Mouse (Mus musculus) midbrain, embryonic 15.5 days (tissue): ENCODE results near the gene Esrrb. TPM values are rescaled to one million over a fixed set of nuclear protein-coding genes. Genes with fewer than 3 reads are reported as not detected.

Source experiments
- ATAC-seq: fragments of 200-750 bp; cut with Nextera tagmentation; replicated peaks from 2 replicates; pipeline ENCODE4 v1.8.0; 2017; ENCODE audit warnings: moderate TSS enrichment
- H3K27ac ChIP-seq: fragments of 300-500 bp; sonication (generic); 2 replicates; pipeline ENCODE4 v1.5.1; 2015; ENCODE audit warnings: mild to moderate bottlenecking, inconsistent platforms
- H3K27me3 ChIP-seq: fragments of 300-500 bp; sonication (generic); replicated peaks from 2 replicates; pipeline ENCODE4 v1.6.1; 2015; ENCODE audit warnings: inconsistent platforms
- H3K36me3 ChIP-seq: fragments of 300-500 bp; sonication (generic); replicated peaks from 2 replicates; pipeline ENCODE4 v1.6.1; 2015; ENCODE audit warnings: inconsistent platforms
- H3K4me1 ChIP-seq: fragments of 300-500 bp; sonication (generic); 2 replicates; pipeline ENCODE4 v1.6.1; 2015; ENCODE audit warnings: inconsistent platforms
- H3K4me2 ChIP-seq: fragments of 300-500 bp; sonication (generic); 2 replicates; pipeline ENCODE4 v1.6.1; 2015; ENCODE audit warnings: inconsistent platforms, mild to moderate bottlenecking, moderate library complexity
- H3K4me3 ChIP-seq: fragments of 300-500 bp; sonication (generic); 2 replicates; pipeline ENCODE4 v1.5.1; 2015; ENCODE audit warnings: mild to moderate bottlenecking, inconsistent platforms
- H3K9ac ChIP-seq: fragments of 300-500 bp; sonication (generic); 2 replicates; pipeline ENCODE4 v1.6.1; 2015; ENCODE audit warnings: mild to moderate bottlenecking, inconsistent platforms
- H3K9me3 ChIP-seq: fragments of 300-500 bp; sonication (generic); 2 replicates; pipeline ENCODE4 v1.6.1; 2016; ENCODE audit warnings: inconsistent platforms
- WGBS: fragments of 180-500 bp; shearing (Covaris S2); methylation state at CpG from one replicate; pipeline ENCODE4 v1.1.7; 2015; ENCODE audit warnings: mixed read lengths; 5-methylcytosine and 5-hydroxymethylcytosine counted together
- polyA plus RNA-seq: library from polyadenylated mRNA; unstranded; fragments of >200 nt; fragmentation: Nextera tagmentation; extraction: Ambion mirVana; gene quantifications from 2 replicates; pipeline ENCODE4 v1.2.1, GENCODE M21; 2015

Gene Esrrb
- polyA plus RNA-seq, 1 experiment from 2014 or later: 5.5 TPM

- WGBS: 79% methylated on average over 10 of the region's 10 CpGs
- Histone ChIP-seq H3K9me3 (no peaks in the 10 kb centered on the region), H3K27ac (no peak overlapping the region), H3K36me3 (no peaks in the 10 kb centered on the region), H3K4me2 (no peak overlapping the region), H3K27me3 (no peaks in the 10 kb centered on the region), H3K4me1 (peaks cover 5% of the 10 kb centered on the region), H3K4me3 (no peak overlapping the region), H3K9ac (no peak overlapping the region)
- no peak for ATAC-seq
Observed at GRCm38 (mm10) chr12:86507741-86508140, 146.8 kb downstream of the Esrrb start.

- no peak for ATAC-seq
- Histone ChIP-seq H3K4me2 (no peak overlapping the region), H3K36me3 (no peaks in the 10 kb centered on the region), H3K4me3 (no peak overlapping the region), H3K27ac (no peak overlapping the region), H3K9ac (no peak overlapping the region), H3K27me3 (no peaks in the 10 kb centered on the region), H3K9me3 (no peaks in the 10 kb centered on the region), H3K4me1 (peaks cover 5% of the 10 kb centered on the region)
- 73% methylated on average over 6 of the region's 6 CpGs for WGBS
Observed at GRCm38 (mm10) chr12:86508313-86508988, 147.5 kb downstream of the Esrrb start.

- no peak overlapping the region for H3K9ac ChIP-seq
- H3K4me2 ChIP-seq: no peak overlapping the region
- no peak overlapping the region for H3K27ac ChIP-seq
- ATAC-seq: 0 out of 2 replicates have a peak, but pooled peaks have one; percentile 20
- 43% methylated on average over 13 of the region's 13 CpGs for WGBS
- no peaks in the 10 kb centered on the region for H3K9me3 ChIP-seq
- H3K36me3 ChIP-seq: no peaks in the 10 kb centered on the region
- no peaks in the 10 kb centered on the region for H3K27me3 ChIP-seq
- H3K4me1 ChIP-seq: peaks cover 5% of the 10 kb centered on the region
- H3K4me3 ChIP-seq: no peak overlapping the region
Observed at GRCm38 (mm10) chr12:86509295-86510279, 148.7 kb downstream of the Esrrb start.

- no peak overlapping the region for H3K4me2 ChIP-seq
- no peak for ATAC-seq
- WGBS: 71% methylated on average over 3 of the region's 3 CpGs
Observed at GRCm38 (mm10) chr12:86512335-86512734, 151.4 kb downstream of the Esrrb start.

GRCm38 (mm10) chr12:86513596-86513995 lies 152.7 kb downstream of the Esrrb start:
- peaks cover 5% of the 10 kb centered on the region for H3K4me1 ChIP-seq
- H3K27ac ChIP-seq: no peak overlapping the region
- WGBS: 87% methylated on average over 4 of the region's 4 CpGs
- H3K9me3 ChIP-seq: no peaks in the 10 kb centered on the region
- H3K36me3 ChIP-seq: no peaks in the 10 kb centered on the region
- H3K4me3 ChIP-seq: no peak overlapping the region
- ATAC-seq: no peak
- H3K4me2 ChIP-seq: no peak overlapping the region
- H3K9ac ChIP-seq: no peak overlapping the region
- no peaks in the 10 kb centered on the region for H3K27me3 ChIP-seq

More at GRCm38 (mm10) chr12:86512335-86512734, 151.4 kb downstream of the Esrrb start:
- Histone ChIP-seq H3K9me3 (no peaks in the 10 kb centered on the region), H3K27me3 (no peaks in the 10 kb centered on the region), H3K9ac (no peak overlapping the region), H3K27ac (no peak overlapping the region), H3K4me1 (peaks cover 5% of the 10 kb centered on the region), H3K4me3 (no peak overlapping the region), H3K36me3 (no peaks in the 10 kb centered on the region)

GRCm38 (mm10) chr12:86516602-86517001 lies 155.7 kb downstream of the Esrrb start:
- no peak for ATAC-seq
- no peaks in the 10 kb centered on the region for H3K4me1 ChIP-seq
- no peaks in the 10 kb centered on the region for H3K36me3 ChIP-seq
- WGBS: 67% methylated on average over 5 of the region's 5 CpGs
- 0 out of 2 replicates have a peak, but pooled peaks cover 4% of the 10 kb centered on the region for H3K27me3 ChIP-seq
- no peak overlapping the region for H3K4me2 ChIP-seq
- no peak overlapping the region for H3K9ac ChIP-seq
- H3K4me3 ChIP-seq: no peak overlapping the region
- H3K27ac ChIP-seq: no peak overlapping the region
- H3K9me3 ChIP-seq: no peaks in the 10 kb centered on the region

- no peak for ATAC-seq
- 50% methylated on average over 6 of the region's 6 CpGs for WGBS
Observed at GRCm38 (mm10) chr12:86517721-86518120, 156.8 kb downstream of the Esrrb start.

GRCm38 (mm10) chr12:86518746-86519145 lies 157.8 kb downstream of the Esrrb start:
- no peaks in the 10 kb centered on the region for H3K4me1 ChIP-seq
- no peak overlapping the region for H3K27ac ChIP-seq
- H3K27me3 ChIP-seq: 0 out of 2 replicates have a peak, but pooled peaks cover 4% of the 10 kb centered on the region
- 28% methylated on average over 18 of the region's 18 CpGs for WGBS
- H3K4me2 ChIP-seq: 0 out of 2 replicates have a peak overlapping the region, but pooled peaks have one; percentile 15
- no peak overlapping the region for H3K4me3 ChIP-seq
- no peaks in the 10 kb centered on the region for H3K9me3 ChIP-seq
- no peak overlapping the region for H3K9ac ChIP-seq
- H3K36me3 ChIP-seq: no peaks in the 10 kb centered on the region
- no peak for ATAC-seq

More at GRCm38 (mm10) chr12:86517721-86518120, 156.8 kb downstream of the Esrrb start:
- Histone ChIP-seq H3K36me3 (no peaks in the 10 kb centered on the region), H3K27ac (no peak overlapping the region), H3K9me3 (no peaks in the 10 kb centered on the region), H3K4me3 (no peak overlapping the region), H3K4me1 (no peaks in the 10 kb centered on the region), H3K9ac (no peak overlapping the region), H3K4me2 (no peak overlapping the region), H3K27me3 (0 out of 2 replicates have a peak, but pooled peaks cover 4% of the 10 kb centered on the region)

- no peak overlapping the region for H3K9ac ChIP-seq
- H3K27ac ChIP-seq: no peak overlapping the region
- no peak overlapping the region for H3K4me2 ChIP-seq
- 61% methylated on average over 2 of the region's 2 CpGs for WGBS
- no peak overlapping the region for H3K4me3 ChIP-seq
- no peaks in the 10 kb centered on the region for H3K9me3 ChIP-seq
- H3K27me3 ChIP-seq: no peaks in the 10 kb centered on the region
- no peaks in the 10 kb centered on the region for H3K4me1 ChIP-seq
- ATAC-seq: no peak
- no peaks in the 10 kb centered on the region for H3K36me3 ChIP-seq
Observed at GRCm38 (mm10) chr12:86534283-86534682, 173.4 kb downstream of the Esrrb start.

GRCm38 (mm10) chr12:86537799-86538198 lies 176.9 kb downstream of the Esrrb start:
- no peak overlapping the region for H3K4me2 ChIP-seq
- no peak overlapping the region for H3K4me3 ChIP-seq
- no peak for ATAC-seq
- no peaks in the 10 kb centered on the region for H3K27me3 ChIP-seq
- no peaks in the 10 kb centered on the region for H3K4me1 ChIP-seq
- no peaks in the 10 kb centered on the region for H3K9me3 ChIP-seq
- H3K36me3 ChIP-seq: no peaks in the 10 kb centered on the region
- no peak overlapping the region for H3K9ac ChIP-seq
- H3K27ac ChIP-seq: no peak overlapping the region

- 81% methylated on average over 4 of the region's 4 CpGs for WGBS
- Histone ChIP-seq H3K27me3 (no peaks in the 10 kb centered on the region), H3K27ac (no peak overlapping the region), H3K36me3 (no peaks in the 10 kb centered on the region), H3K4me3 (no peak overlapping the region), H3K9me3 (no peaks in the 10 kb centered on the region), H3K4me1 (no peaks in the 10 kb centered on the region), H3K9ac (no peak overlapping the region), H3K4me2 (no peak overlapping the region)
- no peak for ATAC-seq
Observed at GRCm38 (mm10) chr12:86538711-86539110, 177.8 kb downstream of the Esrrb start.

GRCm38 (mm10) chr12:86539511-86539910 lies 178.6 kb downstream of the Esrrb start:
- Histone ChIP-seq H3K36me3 (no peaks in the 10 kb centered on the region), H3K4me2 (no peak overlapping the region), H3K4me3 (no peak overlapping the region), H3K27me3 (no peaks in the 10 kb centered on the region), H3K27ac (no peak overlapping the region), H3K4me1 (no peaks in the 10 kb centered on the region), H3K9me3 (no peaks in the 10 kb centered on the region), H3K9ac (no peak overlapping the region)
- no peak for ATAC-seq
- WGBS: 79% methylated on average over 4 of the region's 4 CpGs
